Mouse (Mus musculus): ENCODE results near the gene Dgat2l6.

DNA sequence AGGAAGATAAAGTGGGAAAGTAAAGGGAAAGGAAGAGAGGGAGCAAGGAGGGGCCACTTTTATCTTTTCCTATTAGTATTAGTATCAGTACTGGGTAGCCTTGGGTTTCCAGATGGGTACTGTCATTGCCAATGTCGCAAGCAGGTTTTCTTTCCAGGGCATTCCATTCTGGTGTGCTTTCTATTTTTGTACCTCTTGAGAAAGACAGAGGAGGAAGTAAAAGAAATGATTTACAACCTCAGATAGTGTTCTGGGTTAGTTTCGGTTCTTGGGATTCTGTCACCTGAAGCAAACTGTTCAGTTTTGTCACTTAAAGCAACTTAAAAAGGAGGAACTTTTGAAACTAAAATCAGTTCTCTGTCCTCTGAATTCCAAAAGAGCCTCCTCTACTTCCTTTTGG, 6.1 kb upstream of the Dgat2l6 start:
- TF ChIP-seq POLR2A (IDR thresholded peaks at IDR 0.05; ENCODE audit: control insufficient read depth, extremely low read depth, insufficient read depth, low read length, poor library complexity): no peak
- no peak for TF ChIP-seq CTCF (IDR thresholded peaks at IDR 0.05; ENCODE audit: borderline replicate concordance, control insufficient read depth, extremely low read depth, insufficient read depth, low read length, poor library complexity)
